Mouse (Mus musculus) T-helper 2 cell (primary cell): Measurements from ENCODE around the gene Nfe2.

Source experiments
- in situ Hi-C: fragments of 300-600 bp; cut with MboI, MseI; formaldehyde crosslinking; loops from one replicate; pipeline ENCODE4 v1.15.1; 2025; ENCODE audit warnings: high pct_unique_total_duplicates

Gene Nfe2

DNA sequence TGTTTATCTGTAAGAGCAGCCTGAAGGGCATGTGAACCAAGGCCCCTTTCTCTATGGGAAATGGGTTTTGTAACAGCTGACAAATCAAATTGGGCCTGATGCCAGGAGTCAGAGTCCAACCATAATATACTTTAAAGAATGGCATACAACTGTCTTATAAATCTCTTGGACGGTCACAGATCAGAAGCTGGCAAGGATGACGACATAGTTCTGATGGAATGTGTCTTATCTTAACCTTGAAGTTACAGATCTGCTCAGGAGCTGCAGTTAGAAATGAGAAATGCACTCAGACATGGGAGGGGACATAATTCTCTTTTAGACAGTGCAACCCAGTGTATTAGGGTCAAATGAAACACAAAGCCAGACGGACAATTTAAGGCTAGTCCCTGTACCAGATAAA is 37.4 kb downstream of the Nfe2 start:
- in situ Hi-C loops, result loop anchor here (25.0 kb wide), 1 partner anchor 1133 kb away; no protein-coding TSS in a partner anchor

GRCm38 (mm10) chr15:103216052-103216451 is 42.2 kb downstream of the Nfe2 start:
- in situ Hi-C loops, result loop anchor here (25.0 kb wide), 1 partner anchor 1129 kb away; no protein-coding TSS in a partner anchor

DNA sequence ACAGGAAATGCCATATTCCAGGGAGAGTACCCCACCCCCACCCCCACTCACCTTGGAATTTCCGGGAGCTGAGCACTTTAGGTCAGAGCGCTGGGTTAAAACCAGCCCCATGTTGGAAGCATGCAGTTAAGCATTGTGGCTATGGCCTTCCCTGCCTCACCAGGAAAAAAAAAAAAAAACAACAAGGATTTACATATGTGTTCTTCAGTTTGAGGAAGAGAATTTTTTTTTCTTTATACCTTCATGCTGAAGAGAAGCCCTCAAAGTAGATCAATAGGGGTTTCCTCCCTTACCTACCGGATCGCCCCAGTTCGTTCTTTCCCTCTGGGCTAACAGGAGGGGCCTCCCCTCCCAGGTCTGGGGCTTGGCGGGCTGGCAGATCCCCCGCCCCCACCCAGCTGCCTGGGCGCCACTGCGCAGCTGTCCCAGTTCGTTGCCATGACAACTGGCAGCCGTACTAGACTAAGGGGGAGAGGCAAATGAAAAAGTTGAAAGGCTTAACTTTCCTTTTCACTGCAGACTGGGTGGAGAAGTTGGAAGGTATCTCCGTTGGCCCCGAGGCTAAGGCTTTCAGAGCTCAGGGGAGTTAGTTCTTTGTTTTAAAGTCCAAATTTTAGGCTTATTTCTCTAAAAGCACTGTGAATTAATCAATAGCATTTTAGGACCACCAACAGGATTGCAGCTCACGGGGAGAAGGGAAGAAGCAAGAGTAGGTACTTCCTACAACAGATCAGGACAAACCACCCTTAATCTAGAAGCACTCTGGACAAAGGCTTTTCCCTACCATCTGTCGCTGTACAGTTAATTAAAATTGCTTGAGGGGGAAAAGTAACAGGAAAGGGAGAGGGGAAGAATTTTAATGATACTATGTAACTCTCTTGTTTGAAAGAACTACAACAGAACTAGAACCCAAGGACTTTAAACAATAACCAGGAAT is 43.0 kb downstream of the Nfe2 start:
- in situ Hi-C loops, result loop anchor here (25.0 kb wide), 1 partner anchor 1128 kb away; no protein-coding TSS in a partner anchor

DNA sequence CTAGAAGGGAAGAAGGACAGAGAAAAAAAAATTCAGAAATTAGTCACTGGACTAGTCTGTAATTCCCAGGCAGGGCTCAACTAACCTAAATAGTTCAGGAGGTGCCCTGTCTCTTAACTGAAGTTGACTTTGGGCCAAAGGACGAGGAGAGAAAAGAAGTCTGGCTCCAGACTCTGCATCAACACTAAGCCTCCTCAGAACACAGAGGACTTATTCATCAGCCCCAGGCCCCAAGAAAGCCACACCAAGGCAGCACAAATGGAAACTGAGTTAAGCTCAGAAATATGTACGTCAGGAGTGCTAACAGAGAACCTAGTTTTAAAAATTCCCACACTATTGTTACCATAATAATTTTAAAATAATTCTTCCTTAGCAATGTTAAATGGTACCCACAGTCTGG is 44.1 kb downstream of the Nfe2 start:
- in situ Hi-C loops, result loop anchor here (25.0 kb wide), 1 partner anchor 1127 kb away; no protein-coding TSS in a partner anchor

- in situ Hi-C loops, result loop anchor here (5.0 to 25.0 kb wide), 2 partner anchors 92 to 1118 kb away; no protein-coding TSS in a partner anchor
Observed at GRCm38 (mm10) chr15:103205156-103205555, 53.0 kb downstream of the Nfe2 start.

DNA sequence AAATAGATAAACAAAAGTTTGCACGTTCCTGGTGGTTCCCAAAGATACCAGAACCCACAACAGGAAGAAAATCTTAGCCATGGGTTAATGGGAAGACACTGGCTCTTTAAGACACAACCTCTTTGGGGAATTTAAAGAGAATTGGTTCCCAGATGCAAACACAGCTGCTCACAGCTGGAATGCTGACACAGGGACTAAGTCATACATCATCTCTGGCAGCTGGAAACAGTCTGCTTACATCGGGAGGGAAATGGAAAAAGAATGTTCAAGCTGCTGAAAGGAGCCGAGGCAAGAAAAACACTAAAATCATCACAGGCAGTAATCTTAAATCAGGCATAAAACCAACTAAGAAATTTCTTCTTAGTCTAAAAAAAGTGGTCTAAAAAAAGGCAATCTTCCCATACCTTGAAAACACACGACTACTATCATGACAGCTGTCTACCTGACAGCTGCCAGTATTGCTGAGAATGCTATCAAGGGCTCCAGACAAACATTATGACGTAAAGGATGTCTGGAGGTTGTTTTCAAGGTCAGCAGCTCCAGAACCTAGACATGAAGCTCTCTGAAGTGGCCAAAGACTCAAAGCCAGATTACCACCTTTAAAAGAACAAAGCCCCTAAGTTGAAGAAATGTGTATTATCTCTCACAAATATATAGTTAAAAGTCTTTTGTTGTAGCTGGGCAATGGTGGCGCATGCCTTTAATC is 56.0 kb downstream of the Nfe2 start:
- in situ Hi-C loops, result loop anchor here (25.0 kb wide), 1 partner anchor 1115 kb away; no protein-coding TSS in a partner anchor
